Mouse (Mus musculus): ENCODE results near the gene Gm11172.

DNA sequence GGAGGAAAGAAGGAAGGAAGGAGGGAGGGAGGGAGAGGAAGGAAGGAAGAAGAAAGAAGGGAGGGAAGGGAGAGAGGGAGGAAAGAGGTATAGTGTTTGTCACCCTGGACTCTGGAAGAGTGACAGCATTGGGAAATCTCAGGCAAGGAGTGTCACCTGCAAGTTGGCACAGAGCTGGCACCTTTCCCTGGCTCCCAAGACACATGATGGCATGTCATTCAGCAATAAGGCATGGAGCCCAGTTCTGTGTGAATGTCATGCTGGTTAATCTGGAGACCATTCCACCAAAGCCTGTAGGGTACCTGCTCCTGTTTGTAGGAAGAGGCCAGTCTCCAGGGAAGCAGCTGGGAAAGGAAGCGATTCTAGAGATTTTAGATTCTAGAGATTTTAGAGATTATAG is 2.3 kb upstream of the Gm11172 start:
- TF ChIP-seq POLR2A (IDR thresholded peaks at IDR 0.05; ENCODE audit: borderline replicate concordance, extremely low read depth, low read depth, low read length) (no peak), CTCF (IDR thresholded peaks at IDR 0.05; ENCODE audit: insufficient read depth, low read length) (no peak)
